Comparison of ENCODE assay signal across 1 mouse cellular context in the genomic region with DNA sequence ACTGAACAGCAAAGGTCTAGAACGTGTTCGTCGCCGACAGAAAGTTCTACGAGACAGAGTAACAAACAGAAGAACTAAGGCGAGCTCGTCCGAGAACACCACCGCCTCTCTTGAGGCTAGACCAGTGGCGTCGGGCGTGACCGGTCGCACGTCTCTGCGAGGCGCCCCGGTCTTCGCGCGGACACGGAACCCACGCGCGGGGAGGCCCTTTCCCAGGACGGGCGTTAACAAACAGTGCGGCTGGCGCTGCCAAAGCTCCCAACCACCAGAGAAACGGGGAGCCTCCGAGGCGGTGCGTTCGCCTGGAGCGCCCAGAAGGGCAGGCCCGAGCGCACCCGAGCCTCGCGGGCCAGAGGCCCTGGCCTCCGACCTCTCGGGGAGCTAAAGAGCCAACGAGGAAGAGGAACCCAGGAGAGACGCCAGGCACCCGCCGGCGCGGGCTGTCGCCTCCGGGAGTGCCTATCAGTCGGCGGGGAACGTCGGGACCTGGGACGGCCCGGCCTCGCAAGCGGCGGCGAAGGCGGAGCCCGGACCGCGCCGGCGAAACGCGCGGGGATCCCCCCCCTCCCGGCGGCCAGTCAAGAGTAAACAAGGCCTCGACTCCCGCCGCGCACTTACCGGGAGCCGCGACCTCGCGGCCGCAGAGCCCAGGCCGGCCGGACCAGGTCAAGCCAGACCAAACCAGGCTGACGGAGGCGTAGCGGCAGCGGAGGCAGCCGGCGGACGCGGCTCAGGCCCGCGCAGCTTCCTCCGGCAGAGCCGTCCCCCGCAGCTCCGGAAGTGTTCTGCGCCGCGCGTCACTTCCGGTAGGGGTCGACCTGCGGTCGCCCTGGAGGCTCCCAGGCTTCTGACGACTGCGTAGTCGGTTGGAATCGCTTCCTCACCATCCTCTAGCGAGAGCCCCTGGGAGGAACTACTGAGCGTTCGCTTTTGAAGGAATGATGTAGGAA.
TF ChIP-seq lines count a peak whose summit lies in the region.

A gene (minus strand): TSS at position 776 of the 950 bp plus-strand sequence.

TF ChIP-seq in CH12.LX, 34 proteins besides CTCF, POLR2A, EP300 and RAD21 (continued from another document):
- TF ChIP-seq JUN (IDR thresholded peaks at IDR 0.05; ENCODE audit: insufficient read depth, low read depth, low read length) = no peak
- peak; percentile 74 for TF ChIP-seq TBP (conservative IDR thresholded peaks at IDR 0.05; ENCODE audit: low read depth, low read length)
- TF ChIP-seq ELF1 (IDR thresholded peaks at IDR 0.05; ENCODE audit: low read depth, low read length) = peak; percentile 85
- TF ChIP-seq ZMIZ1 (IDR thresholded peaks at IDR 0.05; ENCODE audit: low read depth, low read length) = peak; percentile 76; the same call in 1 of the 2 replicates
- TF ChIP-seq PAX5 (IDR thresholded peaks at IDR 0.05; ENCODE audit: low read length) = no peak
- TF ChIP-seq NELFE (IDR thresholded peaks at IDR 0.05; ENCODE audit: low read depth, low read length) = peak; percentile 91
- TF ChIP-seq KAT2A (IDR thresholded peaks at IDR 0.05; ENCODE audit: insufficient replicate concordance, low read length) = peak; percentile 87; the same call in 1 of the 2 replicates
- TF ChIP-seq SIN3A (IDR thresholded peaks at IDR 0.05; ENCODE audit: low read length) = peak; percentile 92
- peak; percentile 89 for TF ChIP-seq UBTF (IDR thresholded peaks at IDR 0.05; ENCODE audit: low read depth, low read length)
- TF ChIP-seq MEF2A (IDR thresholded peaks at IDR 0.05; ENCODE audit: borderline replicate concordance, low read depth, low read length) = peak; percentile 66; the same call in 1 of the 2 replicates
- no peak for TF ChIP-seq USF1 (IDR thresholded peaks at IDR 0.05; ENCODE audit: low read depth, low read length)
- no peak for TF ChIP-seq CHD1 (IDR thresholded peaks at IDR 0.05; ENCODE audit: low read depth, low read length)
- peak; percentile 34 for TF ChIP-seq IRF4 (IDR thresholded peaks at IDR 0.05; ENCODE audit: low read depth, low read length)
- no peak; the same call in 1 of the 2 replicates for TF ChIP-seq GABPA (IDR thresholded peaks at IDR 0.05; ENCODE audit: insufficient replicate concordance, low read depth, low read length)
- no peak for TF ChIP-seq ZKSCAN1 (IDR thresholded peaks at IDR 0.05; ENCODE audit: borderline replicate concordance, low read depth, low read length)
- peak; percentile 83; the same call in 1 of the 2 replicates for TF ChIP-seq TCF12 (IDR thresholded peaks at IDR 0.05; ENCODE audit: low read depth, low read length)
- peak; percentile 75 for TF ChIP-seq NRF1 (IDR thresholded peaks at IDR 0.05; ENCODE audit: low read depth, low read length)
- TF ChIP-seq POLR2AphosphoS2 (IDR thresholded peaks at IDR 0.05; ENCODE audit: low read depth, low read length) = no peak
- peak; percentile 82 for TF ChIP-seq CHD2 (IDR thresholded peaks at IDR 0.05; ENCODE audit: low read length)
- no peak for TF ChIP-seq ZNF384 (IDR thresholded peaks at IDR 0.05; ENCODE audit: low read depth, low read length)
- peak; percentile 58; the same call in 1 of the 2 replicates for TF ChIP-seq MAX (IDR thresholded peaks at IDR 0.05; ENCODE audit: low read length)
- TF ChIP-seq USF2 (conservative IDR thresholded peaks at IDR 0.05; ENCODE audit: low read depth, low read length) = no peak
- peak; percentile 61 for TF ChIP-seq ETS1 (conservative IDR thresholded peaks at IDR 0.05; ENCODE audit: low read depth, low read length)
- peak; percentile 86 for TF ChIP-seq HCFC1 (IDR thresholded peaks at IDR 0.05; ENCODE audit: low read depth, low read length)
- TF ChIP-seq BHLHE40 (IDR thresholded peaks at IDR 0.05; ENCODE audit: low read depth, low read length) = 0 out of 2 replicates have a peak, but pooled peaks have one; percentile 50
- TF ChIP-seq MAZ (IDR thresholded peaks at IDR 0.05; ENCODE audit: low read depth, low read length) = peak; percentile 77; the same call in 1 of the 2 replicates
- TF ChIP-seq E2F4 (IDR thresholded peaks at IDR 0.05; ENCODE audit: insufficient replicate concordance, low read depth, low read length) = no peak
- TF ChIP-seq MAFK (IDR thresholded peaks at IDR 0.05; ENCODE audit: insufficient replicate concordance, low read length) = 0 out of 2 replicates have a peak, but pooled peaks have one; percentile 24
- TF ChIP-seq ZC3H11A (IDR thresholded peaks at IDR 0.05; ENCODE audit: low read depth, low read length) = no peak
- peak; percentile 49; the same call in 1 of the 2 replicates for TF ChIP-seq RCOR1 (conservative IDR thresholded peaks at IDR 0.05; ENCODE audit: low read depth, low read length)
- no peak for TF ChIP-seq SMC3 (IDR thresholded peaks at IDR 0.05; ENCODE audit: low read depth, low read length)
- peak; percentile 68 for TF ChIP-seq MXI1 (IDR thresholded peaks at IDR 0.05; ENCODE audit: low read depth, low read length)
